Mouse (Mus musculus) liver, embryonic 16.5 days (tissue): ENCODE data around the gene Ubald1. TPM values are rescaled to one million over a fixed set of nuclear protein-coding genes. Genes with fewer than 3 reads are reported as not detected.

Experiments
- ATAC-seq: fragments of 200-750 bp; cut with Nextera tagmentation; 2 replicates; pipeline ENCODE4 v1.8.0; 2017; ENCODE audit warnings: low read depth, mild to moderate bottlenecking, moderate number of reproducible peaks, moderate library complexity
- H3K27ac ChIP-seq: fragments of 300-500 bp; sonication (generic); 2 replicates; pipeline ENCODE4 v1.5.1; 2014; ENCODE audit warnings: mild to moderate bottlenecking, low read length
- H3K27me3 ChIP-seq: fragments of 300-500 bp; sonication (generic); 2 replicates; pipeline ENCODE4 v1.6.1; 2014; ENCODE audit warnings: low read depth, low read length, mixed read lengths; ENCODE audit not compliant: control insufficient read depth, insufficient read depth
- H3K36me3 ChIP-seq: fragments of 300-500 bp; sonication (generic); 2 replicates; pipeline ENCODE4 v1.6.1; 2014; ENCODE audit warnings: mild to moderate bottlenecking; ENCODE audit not compliant: control insufficient read depth, insufficient read depth
- H3K4me1 ChIP-seq: fragments of 300-500 bp; sonication (generic); 2 replicates; pipeline ENCODE4 v1.6.1; 2014; ENCODE audit warnings: low read depth, low read length, mixed read lengths; ENCODE audit not compliant: control insufficient read depth
- H3K4me2 ChIP-seq: fragments of 300-500 bp; sonication (generic); 2 replicates; pipeline ENCODE4 v1.6.1; 2014; ENCODE audit warnings: low read depth, low read length, mixed read lengths
- H3K4me3 ChIP-seq: fragments of 300-500 bp; sonication (generic); 2 replicates; pipeline ENCODE4 v1.5.1; 2014; ENCODE audit warnings: low read depth, mild to moderate bottlenecking, low read length
- H3K9ac ChIP-seq: fragments of 300-500 bp; sonication (generic); 2 replicates; pipeline ENCODE4 v1.6.1; 2014; ENCODE audit warnings: low read depth, low read length
- H3K9me3 ChIP-seq: fragments of 300-500 bp; sonication (generic); replicated peaks from 2 replicates; pipeline ENCODE4 v1.6.1; 2016; ENCODE audit warnings: low read length; ENCODE audit not compliant: control insufficient read depth
- WGBS: fragments of 180-500 bp; shearing (Covaris S2); extraction: QIAGEN DNeasy Blood & Tissue Kit; methylation state at CpG from one replicate; pipeline ENCODE4 v1.1.7; 2014; ENCODE audit not compliant: insufficient replicate concordance; 5-methylcytosine and 5-hydroxymethylcytosine counted together
- polyA plus RNA-seq: library from polyadenylated mRNA; unstranded; fragments of >200 nt; fragmentation: Nextera tagmentation; extraction: Ambion mirVana; gene quantifications from 2 replicates; pipeline ENCODE4 v1.2.1, GENCODE M21; 2015

Gene Ubald1
- polyA plus RNA-seq, 1 experiment from 2014 or later, result 13.3 TPM

- Histone ChIP-seq H3K4me2 (no peak overlapping the region), H3K9me3 (no peaks in the 10 kb centered on the region), H3K4me1 (peaks cover 11% of the 10 kb centered on the region), H3K27me3 (no peaks in the 10 kb centered on the region), H3K4me3 (no peak overlapping the region), H3K27ac (no peak overlapping the region), H3K36me3 (no peaks in the 10 kb centered on the region), H3K9ac (no peak overlapping the region)
- 8% methylated on average over 1 of the region's 1 CpGs for WGBS
- ATAC-seq, result no peak
These were observed 25.5 kb upstream of the Ubald1 start for GRCm38 (mm10) chr16:4905591-4905990.

- ATAC-seq, result no peak
- WGBS, result 67% methylated on average over 3 of the region's 3 CpGs
These were observed 24.8 kb upstream of the Ubald1 start for GRCm38 (mm10) chr16:4904878-4905277.

GRCm38 (mm10) chr16:4903491-4904102 is 23.5 kb upstream of the Ubald1 start:
- Histone ChIP-seq H3K36me3 (no peaks in the 10 kb centered on the region), H3K27ac (no peak overlapping the region), H3K27me3 (no peaks in the 10 kb centered on the region), H3K9ac (no peak overlapping the region), H3K4me1 (peaks cover 11% of the 10 kb centered on the region), H3K4me3 (no peak overlapping the region), H3K9me3 (no peaks in the 10 kb centered on the region), H3K4me2 (no peak overlapping the region)
- 61% methylated on average over 6 of the region's 6 CpGs for WGBS
- ATAC-seq, result peak; percentile 26; the same call in 1 of the 2 replicates

More at GRCm38 (mm10) chr16:4904878-4905277, 24.8 kb upstream of the Ubald1 start:
- H3K27ac ChIP-seq, result no peak overlapping the region
- no peak overlapping the region for H3K9ac ChIP-seq
- no peak overlapping the region for H3K4me2 ChIP-seq
- peaks cover 11% of the 10 kb centered on the region for H3K4me1 ChIP-seq
- H3K27me3 ChIP-seq, result no peaks in the 10 kb centered on the region
- H3K9me3 ChIP-seq, result no peaks in the 10 kb centered on the region
- no peaks in the 10 kb centered on the region for H3K36me3 ChIP-seq
- H3K4me3 ChIP-seq, result no peak overlapping the region

DNA sequence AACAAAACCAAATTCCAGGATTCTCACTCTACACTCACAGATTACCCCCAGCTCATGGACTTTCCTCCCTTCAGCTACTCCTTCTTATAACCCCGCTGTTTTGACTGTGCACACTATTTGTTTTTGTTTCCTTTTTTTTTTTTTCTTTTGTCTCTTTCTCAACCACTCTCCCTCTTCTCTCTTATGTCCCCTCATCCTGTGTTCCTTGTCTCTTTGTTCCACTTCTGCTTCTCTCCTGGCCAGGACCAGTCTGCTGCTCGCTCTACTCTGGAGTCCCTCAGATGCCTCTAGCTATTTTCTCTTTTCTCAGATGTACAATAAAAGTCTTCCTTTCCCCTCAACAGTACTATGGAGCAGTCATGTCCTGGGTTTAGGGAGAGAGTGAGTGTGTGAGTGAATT is 22.3 kb upstream of the Ubald1 start:
- Histone ChIP-seq H3K4me3 (no peak overlapping the region), H3K9ac (no peak overlapping the region), H3K27me3 (no peaks in the 10 kb centered on the region), H3K27ac (no peak overlapping the region), H3K36me3 (no peaks in the 10 kb centered on the region), H3K9me3 (no peaks in the 10 kb centered on the region), H3K4me2 (no peak overlapping the region), H3K4me1 (peaks cover 11% of the 10 kb centered on the region)
- WGBS, result 60% methylated on average over 2 of the region's 2 CpGs
- ATAC-seq, result no peak

DNA sequence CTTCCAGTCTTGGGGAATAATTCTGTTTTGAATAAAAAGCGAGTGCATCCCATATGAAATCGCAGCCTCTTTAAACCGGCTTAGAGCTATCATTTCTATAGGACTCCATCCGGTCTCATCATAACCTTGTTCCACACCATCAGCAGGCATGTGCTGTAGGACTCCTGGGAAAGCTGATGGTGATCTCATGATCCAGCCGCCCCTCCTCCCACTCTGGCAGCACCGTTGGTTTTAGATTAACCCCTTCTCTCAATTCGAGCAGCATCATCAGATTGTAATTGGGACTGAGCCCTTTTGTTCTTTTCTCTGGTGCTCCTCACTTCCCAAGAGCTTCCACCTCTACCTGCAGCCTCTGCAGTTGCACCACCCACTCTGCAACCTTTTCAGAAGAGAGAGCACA is 21.1 kb upstream of the Ubald1 start:
- no peak overlapping the region for H3K4me2 ChIP-seq
- no peak overlapping the region for H3K27ac ChIP-seq
- H3K36me3 ChIP-seq, result no peaks in the 10 kb centered on the region
- H3K9me3 ChIP-seq, result no peaks in the 10 kb centered on the region
- H3K9ac ChIP-seq, result no peak overlapping the region
- no peaks in the 10 kb centered on the region for H3K27me3 ChIP-seq
- WGBS, result 65% methylated on average over 7 of the region's 7 CpGs
- ATAC-seq, result no peak
- peaks cover 24% of the 10 kb centered on the region for H3K4me1 ChIP-seq
- no peak overlapping the region for H3K4me3 ChIP-seq

DNA sequence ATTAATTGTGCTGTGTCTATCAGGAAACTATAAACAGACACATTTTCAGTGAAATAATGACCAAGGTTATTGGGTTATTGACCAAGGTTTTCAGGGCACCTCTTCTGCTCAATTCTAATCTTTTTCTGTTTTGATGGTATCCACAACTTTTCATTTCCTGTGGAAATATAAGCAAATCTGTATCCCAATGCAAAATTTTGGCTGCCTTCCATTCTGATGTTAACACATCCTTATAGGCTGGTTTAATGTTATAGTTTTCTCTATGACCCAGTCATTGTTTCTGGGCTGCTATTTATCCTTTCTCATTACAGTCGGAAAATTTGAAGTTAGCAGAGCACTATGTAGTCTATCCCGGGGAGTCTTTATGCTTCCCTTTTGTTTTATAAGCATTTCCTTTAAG is 19.6 kb upstream of the Ubald1 start:
- H3K4me3 ChIP-seq, result no peak overlapping the region
- H3K27ac ChIP-seq, result no peak overlapping the region
- H3K4me1 ChIP-seq, result peaks cover 35% of the 10 kb centered on the region
- no peak for ATAC-seq
- H3K36me3 ChIP-seq, result no peaks in the 10 kb centered on the region
- H3K27me3 ChIP-seq, result no peaks in the 10 kb centered on the region
- no peak overlapping the region for H3K9ac ChIP-seq
- 69% methylated on average over 2 of the region's 2 CpGs for WGBS
- H3K9me3 ChIP-seq, result no peaks in the 10 kb centered on the region
- no peak overlapping the region for H3K4me2 ChIP-seq

DNA sequence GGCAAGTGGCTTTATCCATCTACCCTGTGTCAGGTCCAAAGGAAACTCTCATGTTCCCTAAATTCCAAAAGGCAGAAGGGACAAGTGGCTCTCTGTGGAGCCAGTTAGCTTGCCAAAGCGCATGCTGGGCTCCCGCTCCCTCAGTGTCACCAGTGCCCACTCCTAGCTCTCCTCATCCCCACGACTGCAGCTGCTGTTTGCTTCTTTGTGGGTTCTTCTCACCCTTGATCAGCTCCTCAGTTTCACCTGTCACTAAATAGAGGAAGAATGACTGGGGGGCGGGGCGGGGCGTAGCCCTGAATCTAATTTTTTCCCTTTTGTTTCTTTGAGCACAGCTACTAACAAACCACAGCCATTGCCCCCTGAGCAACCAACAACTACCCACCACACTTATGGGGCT is 18.8 kb upstream of the Ubald1 start:
- Histone ChIP-seq H3K9me3 (no peaks in the 10 kb centered on the region), H3K36me3 (no peaks in the 10 kb centered on the region), H3K4me3 (no peak overlapping the region), H3K9ac (no peak overlapping the region), H3K27ac (no peak overlapping the region), H3K4me1 (peaks cover 38% of the 10 kb centered on the region), H3K27me3 (no peaks in the 10 kb centered on the region), H3K4me2 (no peak overlapping the region)
- 73% methylated on average over 6 of the region's 6 CpGs for WGBS
- no peak for ATAC-seq

DNA sequence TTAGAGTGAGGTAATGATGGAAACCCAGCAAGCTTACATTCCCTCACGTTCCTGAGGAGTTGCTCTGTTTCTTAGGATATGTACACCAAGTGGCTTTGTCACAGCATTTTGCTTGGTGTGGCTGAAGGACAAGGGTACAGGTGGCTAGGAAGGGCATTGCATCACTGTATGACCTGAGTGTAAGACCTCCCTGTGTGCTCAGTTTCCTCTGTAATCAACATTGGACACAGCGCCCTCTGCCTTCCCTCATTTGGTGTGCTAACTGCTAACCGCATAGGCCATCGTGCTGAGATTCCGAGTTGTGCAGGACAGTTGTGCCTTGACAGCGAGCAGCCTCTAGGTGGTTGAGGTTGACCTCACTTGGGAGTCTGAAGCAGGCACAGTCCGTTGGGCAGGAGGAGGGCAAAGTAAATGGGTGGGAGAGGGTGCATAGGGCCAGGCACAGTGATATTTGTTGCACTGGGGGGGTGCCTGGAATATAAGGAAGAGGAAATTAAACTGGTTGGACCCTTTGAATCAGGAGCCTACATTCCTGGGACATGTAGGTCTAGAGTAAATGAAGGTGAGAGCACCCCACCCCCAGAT is 17.1 kb upstream of the Ubald1 start:
- Histone ChIP-seq H3K4me2 (0 out of 2 replicates have a peak overlapping the region, but pooled peaks have one; percentile 0), H3K27me3 (no peaks in the 10 kb centered on the region), H3K9ac (no peak overlapping the region), H3K4me1 (peaks cover 29% of the 10 kb centered on the region), H3K36me3 (no peaks in the 10 kb centered on the region), H3K4me3 (no peak overlapping the region), H3K27ac (peak overlapping the region; percentile 71), H3K9me3 (no peaks in the 10 kb centered on the region)
- peak; percentile 45 for ATAC-seq
- 48% methylated on average over 7 of the region's 7 CpGs for WGBS

GRCm38 (mm10) chr16:4896249-4897027 is 16.3 kb upstream of the Ubald1 start:
- Histone ChIP-seq H3K9me3 (no peaks in the 10 kb centered on the region), H3K36me3 (no peaks in the 10 kb centered on the region), H3K27ac (peak overlapping the region; percentile 71), H3K27me3 (no peaks in the 10 kb centered on the region), H3K4me2 (peak overlapping the region; percentile 0; the same call in 1 of the 2 replicates), H3K9ac (no peak overlapping the region), H3K4me3 (no peak overlapping the region), H3K4me1 (peaks cover 29% of the 10 kb centered on the region)
- ATAC-seq, result peak; percentile 87
- 12% methylated on average over 5 of the region's 5 CpGs for WGBS
